Mouse (Mus musculus) testis, adult 2 months (tissue): ENCODE measurements around the gene Tlx2.

ENCODE experiments used
- CTCF ChIP-seq: fragments of 200-500 bp; IDR thresholded peaks from 2 replicates; pipeline ENCODE4 v1.5.1; 2012; ENCODE audit warnings: low read depth, mild to moderate bottlenecking, inconsistent platforms, low read length, moderate library complexity; ENCODE audit not compliant: control insufficient read depth, insufficient read depth, insufficient replicate concordance
- POLR2A ChIP-seq: fragments of 200-500 bp; IDR thresholded peaks from 2 replicates; pipeline ENCODE4 v1.6.1; 2012; ENCODE audit warnings: low read depth, mild to moderate bottlenecking, inconsistent platforms, low read length, moderate library complexity; ENCODE audit not compliant: control insufficient read depth

DNA sequence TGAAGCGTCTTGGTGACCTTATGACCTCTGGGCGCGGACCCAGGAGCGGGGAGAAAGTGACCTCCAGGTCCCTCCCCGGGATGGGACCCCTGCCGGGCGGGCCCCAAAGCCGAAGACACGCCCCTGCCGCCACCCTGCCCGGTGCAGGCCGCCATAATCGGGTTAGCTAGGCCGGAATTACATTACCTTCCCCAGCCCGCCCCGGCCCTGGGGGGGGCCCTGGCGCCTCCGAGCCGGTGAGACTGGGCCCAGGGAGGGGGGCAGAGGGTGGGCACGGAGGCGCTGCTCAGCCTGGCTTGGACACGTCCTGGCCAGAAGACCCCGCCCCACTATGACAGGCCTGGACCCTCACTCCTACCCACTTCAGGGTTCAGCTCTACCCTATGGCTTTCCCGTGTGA lies 1.1 kb upstream of the Tlx2 start:
- TF ChIP-seq CTCF (no peak), POLR2A (no peak)
